Mouse (Mus musculus) bone marrow macrophage, adult 2 months (primary cell): ENCODE data around the gene Stim2. TPM values are rescaled to one million over a fixed set of nuclear protein-coding genes. Genes with fewer than 3 reads are reported as not detected.

Experiments
- H3K27ac ChIP-seq: 2 replicates; pipeline ENCODE4 v1.5.1; 2012; ENCODE audit warnings: low read depth, low read length; ENCODE audit not compliant: insufficient read depth
- H3K4me1 ChIP-seq: 2 replicates; pipeline ENCODE4 v1.6.1; 2012; ENCODE audit warnings: low read length; ENCODE audit not compliant: control insufficient read depth, insufficient read depth
- H3K4me3 ChIP-seq: 2 replicates; pipeline ENCODE4 v1.5.1; 2012; ENCODE audit warnings: mild to moderate bottlenecking, low read length, moderate library complexity; ENCODE audit not compliant: insufficient read depth
- POLR2A ChIP-seq: IDR thresholded peaks from 2 replicates; pipeline ENCODE4 v1.6.1; 2012; ENCODE audit warnings: mild to moderate bottlenecking, low read depth, low read length, borderline replicate concordance
- polyA plus RNA-seq: library from polyadenylated mRNA; stranded (reverse); fragments of >200 nt; gene quantifications from 2 replicates; pipeline ENCODE4 v1.2.4, GENCODE M21; 2012; ENCODE audit not compliant: missing spikeins, insufficient read depth, insufficient read length

Stim2 gene
- polyA plus RNA-seq, 1 experiment = 37.9 TPM

GRCm38 (mm10) chr5:54163890-54164289, 165.6 kb downstream of the Stim2 start:
- Histone ChIP-seq H3K4me1 (no peaks in the 10 kb centered on the region), H3K27ac (no peak overlapping the region), H3K4me3 (no peak overlapping the region)
- no peak for TF ChIP-seq POLR2A

Other genes with a start within 250 kb of the Stim2 start
- 22.3 and 30.3 TPM in 2 replicates for gene Tbc1d19, start 188.9 kb upstream of the Stim2 start, polyA plus RNA-seq